Comparison of ENCODE assay signal across 21 mouse cellular contexts in the genomic region with DNA sequence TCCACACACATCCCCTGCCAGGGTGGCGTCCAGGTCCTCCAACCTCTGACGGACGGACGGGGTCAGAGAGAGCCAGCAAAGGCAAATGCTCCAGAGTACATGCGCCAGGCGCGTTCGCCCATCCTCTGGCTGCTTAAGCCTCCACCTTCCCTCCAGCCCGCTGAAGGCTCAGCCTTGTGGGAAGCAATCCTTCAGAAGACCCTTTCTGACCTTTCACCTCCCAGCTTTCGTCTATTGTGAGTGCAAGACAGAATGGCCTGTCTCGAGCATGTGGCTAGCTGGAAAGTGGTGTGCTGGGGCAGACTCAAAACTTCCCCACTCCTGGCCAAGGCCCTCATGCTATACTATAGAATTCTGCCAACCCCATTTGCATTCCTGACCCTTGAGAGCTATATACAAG. TPM values are rescaled to one million over a fixed set of nuclear protein-coding genes. Genes with fewer than 3 reads are reported as not detected.
DNase-seq lines count a peak whose midpoint lies in the region; ATAC-seq and TF ChIP-seq lines count a peak whose summit lies in the region.
"Had no signal": no experiment of that assay in that cellular context is flagged by ENCODE, and none has a peak within 500 bp of the region (broad histone marks: within the 10 kb centered on the region; RNA-seq: fewer than 3 reads in every experiment).

No protein-coding gene starts in this region.

- no peaks in the 10 kb centered on the region for H3K9me3 ChIP-seq in forebrain, embryonic 11.5 days (ENCODE audit: control insufficient read depth, low read length)
- H3K9me3 ChIP-seq in forebrain, postnatal 0 days (ENCODE audit: low read length): no peaks in the 10 kb centered on the region
- H3K9me3 ChIP-seq in hindbrain, embryonic 13.5 days: no peaks in the 10 kb centered on the region
- no peaks in the 10 kb centered on the region for H3K9me3 ChIP-seq in hindbrain, embryonic 14.5 days (ENCODE audit: control insufficient read depth, low read length)
- H3K9me3 ChIP-seq in ES-Bruce4 (replicated peaks; ENCODE audit: control insufficient read depth, insufficient read depth, low read length, poor library complexity, severe bottlenecking): no peaks in the 10 kb centered on the region
- no peaks in the 10 kb centered on the region for H3K9me3 ChIP-seq in embryonic facial prominence, embryonic 10.5 days
- H3K9me3 ChIP-seq: embryonic facial prominence, embryonic 12.5 days; heart, embryonic 10.5 days; neural tube, embryonic 12.5 days had no signal

- no peaks in the 10 kb centered on the region for H3K27me3 ChIP-seq in forebrain, embryonic 11.5 days (ENCODE audit: control insufficient read depth, insufficient read depth, low read length)
- no peaks in the 10 kb centered on the region for H3K27me3 ChIP-seq in forebrain, postnatal 0 days (ENCODE audit: insufficient read depth, low read length)
- no peaks in the 10 kb centered on the region for H3K27me3 ChIP-seq in hindbrain, embryonic 13.5 days
- no peaks in the 10 kb centered on the region for H3K27me3 ChIP-seq in hindbrain, embryonic 14.5 days (ENCODE audit: control insufficient read depth, insufficient read depth, low read length)
- H3K27me3 ChIP-seq in ES-Bruce4 (ENCODE audit: control insufficient read depth, insufficient read depth, low read length, poor library complexity, severe bottlenecking): no peaks in the 10 kb centered on the region
- H3K27me3 ChIP-seq in embryonic facial prominence, embryonic 10.5 days (replicated peaks; ENCODE audit: low read depth, poor library complexity, severe bottlenecking): no peaks in the 10 kb centered on the region
- H3K27me3 ChIP-seq: embryonic facial prominence, embryonic 12.5 days; neural tube, embryonic 12.5 days; Patski had no signal

- WGBS in forebrain, embryonic 11.5 days: 23% methylated on average over 11 of the region's 11 CpGs
- 41% methylated on average over 11 of the region's 11 CpGs for WGBS in forebrain, postnatal 0 days
- 35% methylated on average over 11 of the region's 11 CpGs for WGBS in hindbrain, embryonic 13.5 days
- 34% methylated on average over 11 of the region's 11 CpGs for WGBS in hindbrain, embryonic 14.5 days
- WGBS in embryonic facial prominence, embryonic 10.5 days: 56% methylated on average over 11 of the region's 11 CpGs

- no peak for TF ChIP-seq POLR2A in ES-Bruce4 (IDR thresholded peaks at IDR 0.05; ENCODE audit: insufficient read depth, low read length)

- TF ChIP-seq CTCF in forebrain, postnatal 0 days (IDR thresholded peaks at IDR 0.05; ENCODE audit: low read depth): no peak
- no peak for TF ChIP-seq CTCF in ES-Bruce4 (IDR thresholded peaks at IDR 0.05; ENCODE audit: low read depth, low read length)

- no peak overlapping the region for H3K4me2 ChIP-seq in forebrain, embryonic 11.5 days (ENCODE audit: low read depth, low read length, severe bottlenecking)
- H3K4me2 ChIP-seq in forebrain, postnatal 0 days (ENCODE audit: low read depth): no peak overlapping the region
- H3K4me2 ChIP-seq in hindbrain, embryonic 13.5 days: no peak overlapping the region
- no peak overlapping the region for H3K4me2 ChIP-seq in hindbrain, embryonic 14.5 days (replicated peaks)
- H3K4me2 ChIP-seq: embryonic facial prominence, embryonic 12.5 days; neural tube, embryonic 12.5 days had no signal

- no peak for TF ChIP-seq EP300 in ES-Bruce4 (IDR thresholded peaks at IDR 0.05; ENCODE audit: insufficient read depth, low read depth, low read length)

- H3K27ac ChIP-seq in forebrain, embryonic 11.5 days (ENCODE audit: low read depth, low read length): no peak overlapping the region
- H3K27ac ChIP-seq in forebrain, postnatal 0 days (ENCODE audit: low read depth, low read length): no peak overlapping the region
- H3K27ac ChIP-seq in hindbrain, embryonic 13.5 days: no peak overlapping the region
- no peak overlapping the region for H3K27ac ChIP-seq in hindbrain, embryonic 14.5 days
- H3K27ac ChIP-seq in ES-Bruce4 (ENCODE audit: insufficient read depth, low read length): 0 out of 2 replicates have a peak overlapping the region, but pooled peaks have one; percentile 4
- no peak overlapping the region; the same call in 1 of the 2 replicates for H3K27ac ChIP-seq in embryonic facial prominence, embryonic 10.5 days (replicated peaks)
- H3K27ac ChIP-seq: embryonic facial prominence, embryonic 12.5 days; heart, embryonic 10.5 days; left cerebral cortex, adult 2 months; macrophage; neural tube, embryonic 12.5 days had no signal

- no peaks in the 10 kb centered on the region; the same call in 1 of the 2 replicates for H3K36me3 ChIP-seq in forebrain, embryonic 11.5 days (ENCODE audit: control insufficient read depth, insufficient read depth, low read length)
- peaks cover 9% of the 10 kb centered on the region for H3K36me3 ChIP-seq in forebrain, postnatal 0 days (ENCODE audit: insufficient read depth)
- H3K36me3 ChIP-seq in hindbrain, embryonic 13.5 days: peaks cover 17% of the 10 kb centered on the region
- H3K36me3 ChIP-seq in hindbrain, embryonic 14.5 days (replicated peaks; ENCODE audit: control insufficient read depth, insufficient read depth): peaks cover 21% of the 10 kb centered on the region
- H3K36me3 ChIP-seq in ES-Bruce4 (ENCODE audit: control insufficient read depth, insufficient read depth, low read length, poor library complexity, severe bottlenecking): peaks cover 90% of the 10 kb centered on the region
- H3K36me3 ChIP-seq in embryonic facial prominence, embryonic 10.5 days (replicated peaks): peaks cover 76% of the 10 kb centered on the region

- DNase-seq in forebrain, embryonic 11.5 days (ENCODE audit: low spot score): no peak
- no peak for DNase-seq in forebrain, postnatal 0 days
- DNase-seq in hindbrain, embryonic 14.5 days (ENCODE audit: low spot score): no peak
- peak; percentile 16 for DNase-seq in embryonic facial prominence, embryonic 10.5 days (ENCODE audit: low spot score)
- no peak for DNase-seq in cerebellum, postnatal 14 days
- DNase-seq in Muller cell, postnatal 12 days (ENCODE audit: inconsistent ontology term): no peak
- DNase-seq: cerebellum, adult 11-12 months; cerebellum, postnatal 25 days; heart, postnatal 4 days; kidney, adult 18-20 months; midbrain, embryonic 14.5 days; thymus, postnatal 14 days had no signal

- H3K4me1 ChIP-seq in forebrain, embryonic 11.5 days (replicated peaks; ENCODE audit: control insufficient read depth, insufficient read depth, low read length): peaks cover 2% of the 10 kb centered on the region; the same call in 1 of the 2 replicates
- H3K4me1 ChIP-seq in forebrain, postnatal 0 days (ENCODE audit: insufficient read depth): 0 out of 2 replicates have a peak, but pooled peaks cover 3% of the 10 kb centered on the region
- H3K4me1 ChIP-seq in hindbrain, embryonic 13.5 days (replicated peaks): peaks cover 37% of the 10 kb centered on the region
- 0 out of 2 replicates have a peak, but pooled peaks cover 6% of the 10 kb centered on the region for H3K4me1 ChIP-seq in hindbrain, embryonic 14.5 days (replicated peaks; ENCODE audit: control insufficient read depth, insufficient read depth, low read length)
- peaks cover 4% of the 10 kb centered on the region for H3K4me1 ChIP-seq in ES-Bruce4 (ENCODE audit: control insufficient read depth, insufficient read depth, low read length)
- peaks cover 19% of the 10 kb centered on the region for H3K4me1 ChIP-seq in embryonic facial prominence, embryonic 10.5 days

- 0 out of 2 replicates have a peak, but pooled peaks have one; percentile 24 for ATAC-seq in forebrain, embryonic 11.5 days (replicated peaks; ENCODE audit: low FRiP score)
- ATAC-seq in forebrain, postnatal 0 days: no peak
- no peak for ATAC-seq in hindbrain, embryonic 13.5 days (ENCODE audit: low FRiP score)
- ATAC-seq in hindbrain, embryonic 14.5 days (ENCODE audit: low FRiP score): no peak
- ATAC-seq: inflammation-experienced regulatory T-cells, adult 6 months; Patski had no signal

- H3K9ac ChIP-seq in forebrain, embryonic 11.5 days (ENCODE audit: low read length): no peak overlapping the region
- H3K9ac ChIP-seq in forebrain, postnatal 0 days: no peak overlapping the region
- 0 out of 2 replicates have a peak overlapping the region, but pooled peaks have one; percentile 46 for H3K9ac ChIP-seq in hindbrain, embryonic 13.5 days
- H3K9ac ChIP-seq in hindbrain, embryonic 14.5 days: no peak overlapping the region
- H3K9ac ChIP-seq in ES-Bruce4 (ENCODE audit: low read depth, poor library complexity, severe bottlenecking): no peak overlapping the region
- H3K9ac ChIP-seq: embryonic facial prominence, embryonic 12.5 days; neural tube, embryonic 12.5 days had no signal

- no peak overlapping the region for H3K4me3 ChIP-seq in forebrain, embryonic 11.5 days (ENCODE audit: low read depth, low read length)
- no peak overlapping the region for H3K4me3 ChIP-seq in forebrain, postnatal 0 days (ENCODE audit: low read depth, low read length)
- H3K4me3 ChIP-seq in hindbrain, embryonic 13.5 days: no peak overlapping the region
- no peak overlapping the region for H3K4me3 ChIP-seq in hindbrain, embryonic 14.5 days (replicated peaks; ENCODE audit: low read length)
- H3K4me3 ChIP-seq in ES-Bruce4 (ENCODE audit: low read depth, low read length): no peak overlapping the region
- H3K4me3 ChIP-seq in embryonic facial prominence, embryonic 10.5 days: no peak overlapping the region
- H3K4me3 ChIP-seq: embryonic facial prominence, embryonic 12.5 days; heart, embryonic 10.5 days; left cerebral cortex, adult 2 months; neural tube, embryonic 12.5 days had no signal

RNA-seq across cellular contexts. Expression of a gene that starts 30.4 kb away (rescaled TPM):
- 11.3 and 12.3 TPM in 2 replicates for polyA plus RNA-seq in forebrain, embryonic 11.5 days (2014; fragmentation: Nextera tagmentation; extraction: Ambion mirVana)
- 14.8 and 19.4 TPM in 2 replicates for total RNA-seq in forebrain, postnatal 0 days (2014; rRNA removed)
- polyA plus RNA-seq in forebrain, postnatal 0 days (2015; fragmentation: Nextera tagmentation; extraction: Ambion mirVana): 3.0 and 4.5 TPM in 2 replicates
- polyA plus RNA-seq in hindbrain, embryonic 13.5 days (2015; fragmentation: Nextera tagmentation; extraction: Ambion mirVana): 10.0 and 10.6 TPM in 2 replicates
- polyA plus RNA-seq in hindbrain, embryonic 14.5 days (2014; fragmentation: Nextera tagmentation; extraction: Ambion mirVana): 11.0 and 11.8 TPM in 2 replicates
- 80.3 and 81.5 TPM in 2 replicates for polyA plus RNA-seq in ES-Bruce4 (2011; ENCODE audit: insufficient read depth, insufficient read length, low read depth, missing spikeins)
- polyA plus RNA-seq in embryonic facial prominence, embryonic 10.5 days (2016; fragmentation: Nextera tagmentation; extraction: Ambion mirVana): 10.3 and 10.8 TPM in 2 replicates
